30 mouse cellular contexts compared by ENCODE assay signal in genomic region chr10:43551388-43551787, GRCm38 (mm10). TPM values are rescaled to one million over a fixed set of nuclear protein-coding genes. Genes with fewer than 3 reads are reported as not detected.
DNase-seq lines count a peak whose midpoint lies in the region; ATAC-seq lines count a peak whose summit lies in the region.
"Had no signal": no experiment of that assay in that cellular context is flagged by ENCODE, and none has a peak within 500 bp of the region (broad histone marks: within the 10 kb centered on the region; RNA-seq: fewer than 3 reads in every experiment).

No protein-coding gene starts in this region.

- no peaks in the 10 kb centered on the region for H3K36me3 ChIP-seq in midbrain, embryonic 14.5 days (ENCODE audit: control insufficient read depth, insufficient read depth, low read length)
- no peaks in the 10 kb centered on the region for H3K36me3 ChIP-seq in midbrain, embryonic 10.5 days
- H3K36me3 ChIP-seq in midbrain, embryonic 15.5 days (replicated peaks): no peaks in the 10 kb centered on the region
- H3K36me3 ChIP-seq in forebrain, embryonic 16.5 days (ENCODE audit: control insufficient read depth, insufficient read depth): no peaks in the 10 kb centered on the region
- H3K36me3 ChIP-seq: embryonic facial prominence, embryonic 15.5 days; heart, embryonic 12.5 days; kidney, embryonic 15.5 days; limb, embryonic 12.5 days; liver, embryonic 12.5 days; midbrain, embryonic 12.5 days had no signal

- no peak overlapping the region; the same call in 1 of the 2 replicates for H3K27ac ChIP-seq in midbrain, embryonic 14.5 days (replicated peaks; ENCODE audit: low read depth, low read length)
- no peak overlapping the region for H3K27ac ChIP-seq in midbrain, embryonic 10.5 days (replicated peaks)
- 0 out of 2 replicates have a peak overlapping the region, but pooled peaks have one; percentile 8 for H3K27ac ChIP-seq in midbrain, embryonic 15.5 days
- no peak overlapping the region for H3K27ac ChIP-seq in forebrain, embryonic 16.5 days (ENCODE audit: low read length)
- H3K27ac ChIP-seq: embryonic facial prominence, embryonic 15.5 days; kidney, embryonic 15.5 days; limb, embryonic 12.5 days; liver, embryonic 12.5 days; midbrain, embryonic 12.5 days had no signal

- H3K4me3 ChIP-seq in midbrain, embryonic 14.5 days (replicated peaks; ENCODE audit: low read depth, low read length): no peak overlapping the region
- H3K4me3 ChIP-seq in midbrain, embryonic 10.5 days: no peak overlapping the region
- H3K4me3 ChIP-seq in midbrain, embryonic 15.5 days: no peak overlapping the region
- no peak overlapping the region for H3K4me3 ChIP-seq in forebrain, embryonic 16.5 days (replicated peaks; ENCODE audit: low read length)
- H3K4me3 ChIP-seq: embryonic facial prominence, embryonic 15.5 days; heart, embryonic 12.5 days; kidney, embryonic 15.5 days; limb, embryonic 12.5 days; liver, embryonic 12.5 days; midbrain, embryonic 12.5 days had no signal

- no peak for ATAC-seq in midbrain, embryonic 14.5 days (ENCODE audit: low FRiP score, low TSS enrichment)
- ATAC-seq in midbrain, embryonic 15.5 days (replicated peaks): peak; percentile 48; the same call in 1 of the 2 replicates
- no peak for ATAC-seq in forebrain, embryonic 16.5 days
- no peak for ATAC-seq in erythroid progenitor cell, adult 5-6 weeks (replicated peaks; ENCODE audit: low FRiP score, poor library complexity, severe bottlenecking)
- ATAC-seq: activated CD4-positive, CD25-positive, alpha-beta regulatory T cell, adult 4 months; forebrain, postnatal 0 days; liver, embryonic 12.5 days had no signal

- no peak overlapping the region for H3K4me2 ChIP-seq in midbrain, embryonic 14.5 days (ENCODE audit: low read length)
- H3K4me2 ChIP-seq in midbrain, embryonic 15.5 days: no peak overlapping the region
- no peak overlapping the region for H3K4me2 ChIP-seq in forebrain, embryonic 16.5 days (ENCODE audit: low read length)
- H3K4me2 ChIP-seq: embryonic facial prominence, embryonic 15.5 days; heart, embryonic 12.5 days; kidney, embryonic 15.5 days; limb, embryonic 12.5 days; liver, embryonic 12.5 days; midbrain, embryonic 12.5 days had no signal

- WGBS in midbrain, embryonic 14.5 days: 35% methylated on average over 3 of the region's 3 CpGs
- 28% methylated on average over 3 of the region's 3 CpGs for WGBS in midbrain, embryonic 10.5 days
- WGBS in midbrain, embryonic 15.5 days: 30% methylated on average over 3 of the region's 3 CpGs
- WGBS in forebrain, embryonic 16.5 days: 37% methylated on average over 3 of the region's 3 CpGs

- no peaks in the 10 kb centered on the region for H3K27me3 ChIP-seq in midbrain, embryonic 14.5 days (ENCODE audit: control insufficient read depth, insufficient read depth, low read length)
- no peaks in the 10 kb centered on the region for H3K27me3 ChIP-seq in midbrain, embryonic 10.5 days (ENCODE audit: low read depth, poor library complexity, severe bottlenecking)
- no peaks in the 10 kb centered on the region for H3K27me3 ChIP-seq in midbrain, embryonic 15.5 days (replicated peaks)
- H3K27me3 ChIP-seq in forebrain, embryonic 16.5 days (replicated peaks; ENCODE audit: control insufficient read depth, insufficient read depth, low read length): no peaks in the 10 kb centered on the region
- H3K27me3 ChIP-seq: CH12.LX; embryonic facial prominence, embryonic 15.5 days; heart, embryonic 12.5 days; kidney, embryonic 15.5 days; limb, embryonic 12.5 days; midbrain, embryonic 12.5 days had no signal

- no peaks in the 10 kb centered on the region for H3K4me1 ChIP-seq in midbrain, embryonic 14.5 days (ENCODE audit: control insufficient read depth, insufficient read depth, low read length)
- peaks cover 9% of the 10 kb centered on the region for H3K4me1 ChIP-seq in midbrain, embryonic 10.5 days
- H3K4me1 ChIP-seq in midbrain, embryonic 15.5 days: no peaks in the 10 kb centered on the region
- no peaks in the 10 kb centered on the region for H3K4me1 ChIP-seq in forebrain, embryonic 16.5 days (replicated peaks; ENCODE audit: control insufficient read depth, insufficient read depth, low read length)
- H3K4me1 ChIP-seq: embryonic facial prominence, embryonic 15.5 days; heart, embryonic 12.5 days; liver, embryonic 12.5 days had no signal

- DNase-seq in midbrain, embryonic 14.5 days: peak; percentile 32
- no peak for DNase-seq in midbrain, embryonic 10.5 days (ENCODE audit: low spot score)
- peak; percentile 88 for DNase-seq in R1 (ENCODE audit: low read depth, low spot score)
- no peak for DNase-seq in adrenal gland, postnatal 10 days
- DNase-seq: adrenal gland, postnatal 14 days; B cell, adult 2 months; cerebellum, adult 8-10 months; forebrain, postnatal 0 days; gastrocnemius, postnatal 25 days; heart, adult 18-20 months; heart, postnatal 10 days; kidney, adult 11 months; kidney, postnatal 36 days; layer of hippocampus, postnatal 36 days; lung, adult 18-20 months; lung, postnatal 10 days; retina, postnatal 1 day; right cerebral cortex, postnatal 25 days; spleen, adult 18-20 months had no signal

- no peaks in the 10 kb centered on the region for H3K9me3 ChIP-seq in midbrain, embryonic 14.5 days (ENCODE audit: control insufficient read depth, low read length)
- H3K9me3 ChIP-seq in midbrain, embryonic 10.5 days (replicated peaks): no peaks in the 10 kb centered on the region
- no peaks in the 10 kb centered on the region for H3K9me3 ChIP-seq in midbrain, embryonic 15.5 days
- peaks cover 5% of the 10 kb centered on the region for H3K9me3 ChIP-seq in forebrain, embryonic 16.5 days (ENCODE audit: control insufficient read depth, low read length)
- H3K9me3 ChIP-seq: embryonic facial prominence, embryonic 15.5 days; kidney, embryonic 15.5 days; liver, embryonic 12.5 days; midbrain, embryonic 12.5 days had no signal

- H3K9ac ChIP-seq in midbrain, embryonic 14.5 days (replicated peaks; ENCODE audit: low read length): no peak overlapping the region
- no peak overlapping the region for H3K9ac ChIP-seq in midbrain, embryonic 15.5 days
- no peak overlapping the region for H3K9ac ChIP-seq in forebrain, embryonic 16.5 days (replicated peaks; ENCODE audit: low read depth, low read length)
- H3K9ac ChIP-seq: embryonic facial prominence, embryonic 15.5 days; forebrain, postnatal 0 days; heart, embryonic 12.5 days; kidney, embryonic 15.5 days; limb, embryonic 12.5 days; liver, embryonic 12.5 days; midbrain, embryonic 12.5 days had no signal

RNA-seq across cellular contexts. Expression of gene 1700021F05Rik, which starts 10.6 kb away (rescaled TPM):
- 67.8 and 69.6 TPM in 2 replicates for polyA plus RNA-seq in midbrain, embryonic 14.5 days (2014; fragmentation: Nextera tagmentation; extraction: Ambion mirVana)
- 66.7 and 67.4 TPM in 2 replicates for polyA plus RNA-seq in midbrain, embryonic 10.5 days (2016; fragmentation: Nextera tagmentation; extraction: Ambion mirVana)
- 62.6 and 66.2 TPM in 2 replicates for polyA plus RNA-seq in midbrain, embryonic 15.5 days (2015; fragmentation: Nextera tagmentation; extraction: Ambion mirVana)
- 100 to 1,000 TPM in 1 of 2 experiments, 10 to 100 TPM in 1; 94.1 to 111 TPM for total RNA-seq in adrenal gland, postnatal 10 days (2021)
- polyA plus RNA-seq in forebrain, embryonic 16.5 days (2015; fragmentation: Nextera tagmentation; extraction: Ambion mirVana): 74.2 and 75.8 TPM in 2 replicates
- 7.6 and 19.3 TPM in 2 replicates for total RNA-seq in erythroid progenitor cell, adult 5-6 weeks (2015; ENCODE audit: low replicate concordance)
- total RNA-seq in erythroid progenitor cell, adult 5-6 weeks (2017; ENCODE audit: low replicate concordance): 21.9 and 25.0 TPM in 2 replicates

RNA-seq across cellular contexts. Expression of gene Cd24a, which starts 26.7 kb away (rescaled TPM):
- polyA plus RNA-seq in midbrain, embryonic 14.5 days (2014; fragmentation: Nextera tagmentation; extraction: Ambion mirVana): 1,113 and 1,163 TPM in 2 replicates
- 269 and 314 TPM in 2 replicates for polyA plus RNA-seq in midbrain, embryonic 10.5 days (2016; fragmentation: Nextera tagmentation; extraction: Ambion mirVana)
- polyA plus RNA-seq in midbrain, embryonic 15.5 days (2015; fragmentation: Nextera tagmentation; extraction: Ambion mirVana): 787 and 795 TPM in 2 replicates
- total RNA-seq in adrenal gland, postnatal 10 days (2021): 10 to 100 TPM; 59.7 to 91.7 TPM
- polyA plus RNA-seq in forebrain, embryonic 16.5 days (2015; fragmentation: Nextera tagmentation; extraction: Ambion mirVana): 918 and 1,051 TPM in 2 replicates
- 6,032 and 6,430 TPM in 2 replicates for total RNA-seq in erythroid progenitor cell, adult 5-6 weeks (2015; ENCODE audit: low replicate concordance)
- total RNA-seq in erythroid progenitor cell, adult 5-6 weeks (2017; ENCODE audit: low replicate concordance): 6,106 and 7,183 TPM in 2 replicates

RNA-seq across cellular contexts. Expression of gene Gm9803, which starts 27.5 kb away (rescaled TPM):
- 11.6 and 18.4 TPM in 2 replicates for polyA plus RNA-seq in midbrain, embryonic 14.5 days (2014; fragmentation: Nextera tagmentation; extraction: Ambion mirVana)
- 13.9 and 16.8 TPM in 2 replicates for polyA plus RNA-seq in midbrain, embryonic 10.5 days (2016; fragmentation: Nextera tagmentation; extraction: Ambion mirVana)
- polyA plus RNA-seq in midbrain, embryonic 15.5 days (2015; fragmentation: Nextera tagmentation; extraction: Ambion mirVana): 20.2 and 22.7 TPM in 2 replicates
- 10 to 100 TPM; 18.7 to 26.3 TPM for total RNA-seq in adrenal gland, postnatal 10 days (2021)
- 23.0 TPM in 2 replicates for polyA plus RNA-seq in forebrain, embryonic 16.5 days (2015; fragmentation: Nextera tagmentation; extraction: Ambion mirVana)
- total RNA-seq in erythroid progenitor cell, adult 5-6 weeks (2015; ENCODE audit: low replicate concordance): 41.8 TPM in 1 of 2 replicates, not detected in the other
- not detected in 2 replicates for total RNA-seq in erythroid progenitor cell, adult 5-6 weeks (2017; ENCODE audit: low replicate concordance)

Comparison
In these comparisons a context has a peak if more than half of its experiments do, and no peak if none do; other contexts are left out.
1. DNase-seq: peak in midbrain, embryonic 14.5 days (single experiment) and R1 (single experiment); none in midbrain, embryonic 10.5 days (single experiment) and adrenal gland, postnatal 10 days (single experiment).